ENCODE assay signal across 26 mouse cellular contexts in the genomic region with DNA sequence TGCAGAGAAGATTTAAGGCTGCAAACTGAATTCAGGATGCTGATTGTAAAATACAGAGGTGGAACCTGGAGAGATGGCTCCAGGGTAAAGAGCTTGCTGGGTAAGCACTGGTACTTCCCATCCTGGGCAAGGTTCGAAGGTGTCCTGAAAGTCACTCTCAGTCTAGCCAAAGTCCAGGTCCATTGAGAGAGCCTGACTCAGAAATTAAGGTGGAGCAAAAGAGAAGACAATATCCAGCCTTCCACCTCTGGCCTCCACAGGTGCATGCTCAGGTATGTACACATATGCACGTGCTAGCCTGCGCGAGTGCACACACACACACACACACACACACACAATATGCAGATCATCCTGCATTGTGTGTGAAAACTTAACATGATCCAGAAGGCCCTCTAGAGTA. TPM values are rescaled to one million over a fixed set of nuclear protein-coding genes. Genes with fewer than 3 reads are reported as not detected.
A peak's percentile ranks its signal among the peaks of the same experiment; 100 is the strongest.
DNase-seq lines count a peak whose midpoint lies in the region; ATAC-seq and TF ChIP-seq lines count a peak whose summit lies in the region.
"Had no signal": no experiment of that assay in that cellular context is flagged by ENCODE, and none has a peak within 500 bp of the region (broad histone marks: within the 10 kb centered on the region; RNA-seq: fewer than 3 reads in every experiment).

No protein-coding gene starts in this region.

- H3K4me2 ChIP-seq in kidney, embryonic 15.5 days: no peak overlapping the region
- no peak overlapping the region for H3K4me2 ChIP-seq in liver, embryonic 11.5 days
- H3K4me2 ChIP-seq: embryonic facial prominence, embryonic 12.5 days; embryonic facial prominence, embryonic 15.5 days; heart, embryonic 11.5 days; hindbrain, embryonic 12.5 days; hindbrain, embryonic 15.5 days had no signal

- TF ChIP-seq POLR2A in kidney, adult 2 months (IDR thresholded peaks at IDR 0.05; ENCODE audit: low read depth, low read length): no peak
- TF ChIP-seq POLR2A in liver, adult 2 months (IDR thresholded peaks at IDR 0.05; ENCODE audit: extremely low read depth, insufficient read depth, low read length): no peak
- TF ChIP-seq POLR2A in small intestine, adult 2 months (IDR thresholded peaks at IDR 0.05; ENCODE audit: low read depth, low read length): no peak
- no peak for TF ChIP-seq POLR2A in thymus, adult 2 months (IDR thresholded peaks at IDR 0.05; ENCODE audit: control insufficient read depth, extremely low read depth, insufficient read depth, low read length, poor library complexity)

- ATAC-seq in kidney, embryonic 15.5 days (replicated peaks; ENCODE audit: low FRiP score): no peak
- ATAC-seq in liver, embryonic 11.5 days (replicated peaks; ENCODE audit: low FRiP score): no peak
- ATAC-seq: forebrain, embryonic 14.5 days; forebrain, postnatal 0 days; Patski had no signal

- no peaks in the 10 kb centered on the region for H3K36me3 ChIP-seq in kidney, adult 2 months (ENCODE audit: control insufficient read depth, insufficient read depth, low read length)
- H3K36me3 ChIP-seq in kidney, embryonic 15.5 days: no peaks in the 10 kb centered on the region
- H3K36me3 ChIP-seq in liver, adult 2 months (ENCODE audit: control insufficient read depth, insufficient read depth, low read length): no peaks in the 10 kb centered on the region
- H3K36me3 ChIP-seq in liver, embryonic 11.5 days (ENCODE audit: control insufficient read depth, insufficient read depth, low read length): no peaks in the 10 kb centered on the region
- no peaks in the 10 kb centered on the region for H3K36me3 ChIP-seq in small intestine, adult 2 months (ENCODE audit: control insufficient read depth, insufficient read depth, low read length)
- no peaks in the 10 kb centered on the region for H3K36me3 ChIP-seq in thymus, adult 2 months (ENCODE audit: control insufficient read depth, insufficient read depth, low read length)
- H3K36me3 ChIP-seq: embryonic facial prominence, embryonic 12.5 days; embryonic facial prominence, embryonic 15.5 days; G1E; hindbrain, embryonic 12.5 days; hindbrain, embryonic 15.5 days had no signal

- H3K9ac ChIP-seq in kidney, embryonic 15.5 days: no peak overlapping the region
- no peak overlapping the region for H3K9ac ChIP-seq in liver, adult 2 months (ENCODE audit: low read depth, low read length)
- no peak overlapping the region for H3K9ac ChIP-seq in liver, embryonic 11.5 days (ENCODE audit: low read depth, low read length)
- H3K9ac ChIP-seq: embryonic facial prominence, embryonic 12.5 days; embryonic facial prominence, embryonic 15.5 days; forebrain, postnatal 0 days; hindbrain, embryonic 12.5 days; hindbrain, embryonic 15.5 days had no signal

- no peak overlapping the region for H3K4me3 ChIP-seq in kidney, adult 2 months (ENCODE audit: insufficient read depth, low read depth, low read length)
- H3K4me3 ChIP-seq in kidney, embryonic 15.5 days (replicated peaks): no peak overlapping the region
- H3K4me3 ChIP-seq in liver, adult 2 months (ENCODE audit: insufficient read depth, low read depth, low read length): no peak overlapping the region
- H3K4me3 ChIP-seq in liver, embryonic 11.5 days (ENCODE audit: low read depth, low read length): no peak overlapping the region
- no peak overlapping the region for H3K4me3 ChIP-seq in small intestine, adult 2 months (ENCODE audit: low read depth, low read length)
- H3K4me3 ChIP-seq in thymus, adult 2 months (ENCODE audit: control insufficient read depth, insufficient read depth, low read length): no peak overlapping the region
- H3K4me3 ChIP-seq: embryonic facial prominence, embryonic 12.5 days; embryonic facial prominence, embryonic 15.5 days; gastrocnemius, adult 2 months; hindbrain, embryonic 12.5 days; hindbrain, embryonic 15.5 days had no signal

- no peaks in the 10 kb centered on the region for H3K27me3 ChIP-seq in kidney, adult 2 months (replicated peaks; ENCODE audit: control insufficient read depth, insufficient read depth, low read length)
- H3K27me3 ChIP-seq in kidney, embryonic 15.5 days: no peaks in the 10 kb centered on the region
- H3K27me3 ChIP-seq in liver, adult 2 months (ENCODE audit: control insufficient read depth, insufficient read depth, low read length): no peaks in the 10 kb centered on the region
- no peaks in the 10 kb centered on the region for H3K27me3 ChIP-seq in liver, embryonic 11.5 days (replicated peaks; ENCODE audit: control insufficient read depth, insufficient read depth, low read length)
- no peaks in the 10 kb centered on the region for H3K27me3 ChIP-seq in small intestine, adult 2 months (ENCODE audit: control insufficient read depth, insufficient read depth, low read length)
- H3K27me3 ChIP-seq in thymus, adult 2 months (ENCODE audit: control insufficient read depth, insufficient read depth, low read length): no peaks in the 10 kb centered on the region
- H3K27me3 ChIP-seq: CH12.LX; embryonic facial prominence, embryonic 12.5 days; embryonic facial prominence, embryonic 15.5 days; hindbrain, embryonic 12.5 days; hindbrain, embryonic 15.5 days; Patski had no signal

- H3K9me3 ChIP-seq in kidney, embryonic 15.5 days (replicated peaks): no peaks in the 10 kb centered on the region
- H3K9me3 ChIP-seq in liver, embryonic 11.5 days (ENCODE audit: control insufficient read depth, low read length): no peaks in the 10 kb centered on the region; the same call in 1 of the 2 replicates
- H3K9me3 ChIP-seq: embryonic facial prominence, embryonic 12.5 days; embryonic facial prominence, embryonic 15.5 days; G1E; hindbrain, embryonic 12.5 days; hindbrain, embryonic 15.5 days had no signal

- H3K27ac ChIP-seq in kidney, adult 2 months (ENCODE audit: insufficient read depth, low read depth, low read length): no peak overlapping the region
- no peak overlapping the region for H3K27ac ChIP-seq in kidney, embryonic 15.5 days
- H3K27ac ChIP-seq in liver, adult 2 months (replicated peaks; ENCODE audit: insufficient read depth, low read depth, low read length): no peak overlapping the region
- H3K27ac ChIP-seq in liver, embryonic 11.5 days (ENCODE audit: low read depth, low read length): no peak overlapping the region
- H3K27ac ChIP-seq in small intestine, adult 2 months (ENCODE audit: insufficient read depth, low read depth, low read length): peak overlapping the region; percentile 19
- H3K27ac ChIP-seq in thymus, adult 2 months (ENCODE audit: control insufficient read depth, insufficient read depth, low read length): no peak overlapping the region
- H3K27ac ChIP-seq: embryonic facial prominence, embryonic 12.5 days; embryonic facial prominence, embryonic 15.5 days; gastrocnemius, adult 2 months; hindbrain, embryonic 12.5 days; hindbrain, embryonic 15.5 days had no signal

- 82% methylated on average over 4 of the region's 4 CpGs for WGBS in kidney, adult 2 months
- 93% methylated on average over 4 of the region's 4 CpGs for WGBS in kidney, embryonic 15.5 days
- 79% methylated on average over 4 of the region's 4 CpGs for WGBS in liver, adult 2 months
- 97% methylated on average over 4 of the region's 4 CpGs for WGBS in liver, embryonic 11.5 days
- WGBS in small intestine, adult 2 months: 64% methylated on average over 4 of the region's 4 CpGs
- over 99% methylated on average over 4 of the region's 4 CpGs for WGBS in thymus, adult 2 months

- no peak for TF ChIP-seq CTCF in kidney, adult 2 months (conservative IDR thresholded peaks at IDR 0.05; ENCODE audit: insufficient read depth, insufficient read length, low read depth, low read length)
- no peak for TF ChIP-seq CTCF in liver, adult 2 months (IDR thresholded peaks at IDR 0.05; ENCODE audit: low read depth, low read length)
- no peak for TF ChIP-seq CTCF in small intestine, adult 2 months (IDR thresholded peaks at IDR 0.05; ENCODE audit: extremely low read depth, insufficient read length, insufficient replicate concordance, low read depth, low read length)
- no peak for TF ChIP-seq CTCF in thymus, adult 2 months (IDR thresholded peaks at IDR 0.05; ENCODE audit: borderline replicate concordance, control insufficient read depth, extremely low read depth, insufficient read depth, low read length, poor library complexity)

- H3K4me1 ChIP-seq in kidney, adult 2 months (ENCODE audit: control insufficient read depth, insufficient read depth, low read length): peaks cover 5% of the 10 kb centered on the region
- peaks cover 9% of the 10 kb centered on the region for H3K4me1 ChIP-seq in kidney, embryonic 15.5 days
- H3K4me1 ChIP-seq in liver, adult 2 months (ENCODE audit: control insufficient read depth, insufficient read depth, low read length): peaks cover 4% of the 10 kb centered on the region; the same call in 1 of the 2 replicates
- H3K4me1 ChIP-seq in liver, embryonic 11.5 days (replicated peaks; ENCODE audit: control insufficient read depth, insufficient read depth, low read length): no peaks in the 10 kb centered on the region
- H3K4me1 ChIP-seq in small intestine, adult 2 months (ENCODE audit: control insufficient read depth, insufficient read depth, insufficient read length, low read length): peaks cover 5% of the 10 kb centered on the region; the same call in 1 of the 2 replicates
- H3K4me1 ChIP-seq in thymus, adult 2 months (replicated peaks; ENCODE audit: control insufficient read depth, insufficient read depth, low read length): peaks cover 10% of the 10 kb centered on the region
- H3K4me1 ChIP-seq: embryonic facial prominence, embryonic 12.5 days; hindbrain, embryonic 12.5 days had no signal

- DNase-seq in kidney, adult 2 months: peak; percentile 68
- peak; percentile 48 for DNase-seq in liver, adult 2 months (ENCODE audit: extremely low read depth, low read depth, low spot score)
- DNase-seq in liver, embryonic 11.5 days (ENCODE audit: low spot score): no peak
- no peak for DNase-seq in thymus, adult 2 months
- DNase-seq: adrenal gland, postnatal 10 days; adrenal gland, postnatal 36 days; B cell, adult 2 months; cerebellum, adult 11 months; cerebellum, adult 2 months; cerebellum, adult 9-11 months; cerebellum, postnatal 25 days; forebrain, postnatal 0 days; gastrocnemius, adult 2 months; gastrocnemius, postnatal 14 days; heart, adult 11 months had no signal

- no peaks in the 10 kb centered on the region; the same call in 1 of the 2 replicates for H3K79me2 ChIP-seq in liver, adult 2 months (ENCODE audit: control insufficient read depth, insufficient read depth, low read length)

RNA-seq across cellular contexts. Expression of gene Nmi, which starts 2.4 kb away (rescaled TPM):
- 4.5 and 6.4 TPM in 2 replicates for polyA plus RNA-seq in kidney, adult 2 months (2012; rRNA removed)
- polyA plus RNA-seq in kidney, embryonic 15.5 days (2015; fragmentation: Nextera tagmentation; extraction: Ambion mirVana): 16.0 and 16.4 TPM in 2 replicates
- total RNA-seq in liver, adult 2 months (2014; rRNA removed): 29.7 and 54.2 TPM in 2 replicates
- 5.9 and 7.4 TPM in 2 replicates for polyA plus RNA-seq in liver, adult 2 months (2012; rRNA removed)
- 11.8 and 12.5 TPM in 2 replicates for polyA plus RNA-seq in liver, embryonic 11.5 days (2014; fragmentation: Nextera tagmentation; extraction: Ambion mirVana)
- 1.9 and 6.1 TPM in 2 replicates for polyA plus RNA-seq in small intestine, adult 2 months (2012; rRNA removed)
- 8.2 and 9.3 TPM in 2 replicates for polyA plus RNA-seq in thymus, adult 2 months (2012; rRNA removed)

RNA-seq across cellular contexts. Expression of gene Rbm43, which starts 35.9 kb away (rescaled TPM):
- 6.4 and 6.6 TPM in 2 replicates for polyA plus RNA-seq in kidney, adult 2 months (2012; rRNA removed)
- 12.9 and 13.2 TPM in 2 replicates for polyA plus RNA-seq in kidney, embryonic 15.5 days (2015; fragmentation: Nextera tagmentation; extraction: Ambion mirVana)
- total RNA-seq in liver, adult 2 months (2014; rRNA removed): 4.2 and 6.1 TPM in 2 replicates
- polyA plus RNA-seq in liver, adult 2 months (2012; rRNA removed): 2.2 and 2.3 TPM in 2 replicates
- 29.2 and 35.1 TPM in 2 replicates for polyA plus RNA-seq in liver, embryonic 11.5 days (2014; fragmentation: Nextera tagmentation; extraction: Ambion mirVana)
- polyA plus RNA-seq in small intestine, adult 2 months (2012; rRNA removed): 2.4 and 3.5 TPM in 2 replicates
- 14.6 and 15.6 TPM in 2 replicates for polyA plus RNA-seq in thymus, adult 2 months (2012; rRNA removed)

Comparison
In these comparisons a context has a peak if more than half of its experiments do, and no peak if none do; other contexts are left out.
1. DNase-seq: peak in kidney, adult 2 months (single experiment) and liver, adult 2 months (single experiment); none in liver, embryonic 11.5 days (single experiment) and thymus, adult 2 months (single experiment).